Mouse (Mus musculus): ENCODE measurements around the gene Hnrnpab. TPM values are rescaled to one million over a fixed set of nuclear protein-coding genes. Genes with fewer than 3 reads are reported as not detected.

The Hnrnpab gene
- polyA plus RNA-seq, 1 experiment from 2014 or later: 204 TPM

GRCm38 (mm10) chr11:51593849-51594248 lies 12.8 kb downstream of the Hnrnpab start:
- WGBS: 89% methylated on average over 6 of the region's 6 CpGs
- Histone ChIP-seq H3K27me3 (ENCODE audit: control insufficient read depth, insufficient read depth, low read length) (no peaks in the 10 kb centered on the region), H3K4me1 (replicated peaks; ENCODE audit: control insufficient read depth, insufficient read depth) (no peaks in the 10 kb centered on the region), H3K27ac (replicated peaks) (no peak overlapping the region), H3K9me3 (ENCODE audit: control insufficient read depth, low read length) (no peaks in the 10 kb centered on the region), H3K4me2 (replicated peaks; ENCODE audit: low read depth) (no peak overlapping the region), H3K4me3 (ENCODE audit: low read depth, low read length) (no peak overlapping the region), H3K9ac (ENCODE audit: low read length) (no peak overlapping the region), H3K36me3 (ENCODE audit: control insufficient read depth, insufficient read depth, low read length) (peaks cover 33% of the 10 kb centered on the region)
- ATAC-seq (ENCODE audit: low FRiP score, low TSS enrichment) (0 out of 2 replicates have a peak, but pooled peaks have one; percentile 24), DNase-seq (ENCODE audit: low spot score) (no peak)
- TF ChIP-seq CTCF (IDR thresholded peaks at IDR 0.05; ENCODE audit: low read depth) (no peak), EP300 (optimal IDR thresholded peaks at IDR 0.05) (no peak)

GRCm38 (mm10) chr11:51593368-51593767 lies 13.3 kb downstream of the Hnrnpab start:
- Histone ChIP-seq H3K27me3 (ENCODE audit: control insufficient read depth, insufficient read depth, low read length) (no peaks in the 10 kb centered on the region), H3K4me3 (ENCODE audit: low read depth, low read length) (no peak overlapping the region), H3K9me3 (ENCODE audit: control insufficient read depth, low read length) (no peaks in the 10 kb centered on the region), H3K4me1 (replicated peaks; ENCODE audit: control insufficient read depth, insufficient read depth) (no peaks in the 10 kb centered on the region), H3K9ac (ENCODE audit: low read length) (no peak overlapping the region), H3K27ac (replicated peaks) (no peak overlapping the region), H3K36me3 (ENCODE audit: control insufficient read depth, insufficient read depth, low read length) (peaks cover 29% of the 10 kb centered on the region), H3K4me2 (replicated peaks; ENCODE audit: low read depth) (no peak overlapping the region)
- DNase-seq (ENCODE audit: low spot score): no peak
- no peak for TF ChIP-seq EP300 (optimal IDR thresholded peaks at IDR 0.05)
- no peak for TF ChIP-seq CTCF (IDR thresholded peaks at IDR 0.05; ENCODE audit: low read depth)
- no peak for ATAC-seq (ENCODE audit: low FRiP score, low TSS enrichment)
- 95% methylated on average over 4 of the region's 4 CpGs for WGBS

GRCm38 (mm10) chr11:51591915-51592314 lies 14.7 kb downstream of the Hnrnpab start:
- Histone ChIP-seq H3K9ac (ENCODE audit: low read length) (no peak overlapping the region), H3K27ac (replicated peaks) (no peak overlapping the region), H3K4me3 (ENCODE audit: low read depth, low read length) (no peak overlapping the region), H3K4me2 (replicated peaks; ENCODE audit: low read depth) (no peak overlapping the region), H3K9me3 (ENCODE audit: control insufficient read depth, low read length) (no peaks in the 10 kb centered on the region), H3K4me1 (replicated peaks; ENCODE audit: control insufficient read depth, insufficient read depth) (no peaks in the 10 kb centered on the region), H3K36me3 (ENCODE audit: control insufficient read depth, insufficient read depth, low read length) (peaks cover 27% of the 10 kb centered on the region), H3K27me3 (ENCODE audit: control insufficient read depth, insufficient read depth, low read length) (no peaks in the 10 kb centered on the region)
- no peak for DNase-seq (ENCODE audit: low spot score)
- 91% methylated on average over 7 of the region's 7 CpGs for WGBS
- 0 out of 2 replicates have a peak, but pooled peaks have one; percentile 13 for ATAC-seq (ENCODE audit: low FRiP score, low TSS enrichment)
- TF ChIP-seq EP300 (optimal IDR thresholded peaks at IDR 0.05) (no peak), CTCF (IDR thresholded peaks at IDR 0.05; ENCODE audit: low read depth) (no peak)

- no peak for TF ChIP-seq EP300 (optimal IDR thresholded peaks at IDR 0.05)
- no peak for TF ChIP-seq CTCF (IDR thresholded peaks at IDR 0.05; ENCODE audit: low read depth)
- WGBS: 33% methylated on average over 7 of the region's 7 CpGs
- DNase-seq (ENCODE audit: low spot score) (peak; percentile 24), ATAC-seq (ENCODE audit: low FRiP score, low TSS enrichment) (no peak)
- H3K27ac ChIP-seq (replicated peaks): no peak overlapping the region
- H3K4me2 ChIP-seq (replicated peaks; ENCODE audit: low read depth): no peak overlapping the region
- H3K36me3 ChIP-seq (ENCODE audit: control insufficient read depth, insufficient read depth, low read length): peaks cover 24% of the 10 kb centered on the region
- H3K4me3 ChIP-seq (ENCODE audit: low read depth, low read length): no peak overlapping the region
- H3K9me3 ChIP-seq (ENCODE audit: control insufficient read depth, low read length): no peaks in the 10 kb centered on the region
- no peak overlapping the region for H3K9ac ChIP-seq (ENCODE audit: low read length)
- H3K4me1 ChIP-seq (replicated peaks; ENCODE audit: control insufficient read depth, insufficient read depth): no peaks in the 10 kb centered on the region
- H3K27me3 ChIP-seq (ENCODE audit: control insufficient read depth, insufficient read depth, low read length): no peaks in the 10 kb centered on the region
Observed at GRCm38 (mm10) chr11:51591168-51591567, 15.5 kb downstream of the Hnrnpab start.

- Histone ChIP-seq H3K27me3 (ENCODE audit: control insufficient read depth, insufficient read depth, low read length) (no peaks in the 10 kb centered on the region), H3K27ac (replicated peaks) (no peak overlapping the region), H3K4me1 (replicated peaks; ENCODE audit: control insufficient read depth, insufficient read depth) (peaks cover 3% of the 10 kb centered on the region; the same call in 1 of the 2 replicates), H3K4me2 (replicated peaks; ENCODE audit: low read depth) (no peak overlapping the region), H3K4me3 (ENCODE audit: low read depth, low read length) (no peak overlapping the region), H3K9me3 (ENCODE audit: control insufficient read depth, low read length) (no peaks in the 10 kb centered on the region), H3K36me3 (ENCODE audit: control insufficient read depth, insufficient read depth, low read length) (peaks cover 23% of the 10 kb centered on the region), H3K9ac (ENCODE audit: low read length) (no peak overlapping the region)
- DNase-seq (ENCODE audit: low spot score) (no peak), ATAC-seq (ENCODE audit: low FRiP score, low TSS enrichment) (no peak)
- no peak for TF ChIP-seq EP300 (optimal IDR thresholded peaks at IDR 0.05)
- TF ChIP-seq CTCF (IDR thresholded peaks at IDR 0.05; ENCODE audit: low read depth): no peak
Observed at GRCm38 (mm10) chr11:51590002-51590401, 16.6 kb downstream of the Hnrnpab start.

GRCm38 (mm10) chr11:51588833-51589232 lies 17.8 kb downstream of the Hnrnpab start:
- peaks cover 19% of the 10 kb centered on the region for H3K36me3 ChIP-seq (ENCODE audit: control insufficient read depth, insufficient read depth, low read length)
- peaks cover 6% of the 10 kb centered on the region; the same call in 1 of the 2 replicates for H3K4me1 ChIP-seq (replicated peaks; ENCODE audit: control insufficient read depth, insufficient read depth)
- TF ChIP-seq CTCF (IDR thresholded peaks at IDR 0.05; ENCODE audit: low read depth): peak; percentile 36
- no peak for TF ChIP-seq EP300 (optimal IDR thresholded peaks at IDR 0.05)
- H3K9me3 ChIP-seq (ENCODE audit: control insufficient read depth, low read length): no peaks in the 10 kb centered on the region
- DNase-seq (ENCODE audit: low spot score) (no peak), ATAC-seq (ENCODE audit: low FRiP score, low TSS enrichment) (no peak)
- no peak overlapping the region for H3K4me2 ChIP-seq (replicated peaks; ENCODE audit: low read depth)
- H3K27me3 ChIP-seq (ENCODE audit: control insufficient read depth, insufficient read depth, low read length): no peaks in the 10 kb centered on the region
- H3K9ac ChIP-seq (ENCODE audit: low read length): no peak overlapping the region
- no peak overlapping the region for H3K27ac ChIP-seq (replicated peaks)
- WGBS: 93% methylated on average over 3 of the region's 3 CpGs
- H3K4me3 ChIP-seq (ENCODE audit: low read depth, low read length): no peak overlapping the region

Measured in stomach, postnatal 0 days (tissue).